Mouse (Mus musculus): Measurements from ENCODE around the gene Mak. TPM values are rescaled to one million over a fixed set of nuclear protein-coding genes. Genes with fewer than 3 reads are reported as not detected.
A peak's percentile ranks its signal among the peaks of the same experiment; 100 is the strongest.

The Mak gene
- total RNA-seq (2012; rRNA removed): 0.54 and 0.79 TPM in 2 replicates

DNA sequence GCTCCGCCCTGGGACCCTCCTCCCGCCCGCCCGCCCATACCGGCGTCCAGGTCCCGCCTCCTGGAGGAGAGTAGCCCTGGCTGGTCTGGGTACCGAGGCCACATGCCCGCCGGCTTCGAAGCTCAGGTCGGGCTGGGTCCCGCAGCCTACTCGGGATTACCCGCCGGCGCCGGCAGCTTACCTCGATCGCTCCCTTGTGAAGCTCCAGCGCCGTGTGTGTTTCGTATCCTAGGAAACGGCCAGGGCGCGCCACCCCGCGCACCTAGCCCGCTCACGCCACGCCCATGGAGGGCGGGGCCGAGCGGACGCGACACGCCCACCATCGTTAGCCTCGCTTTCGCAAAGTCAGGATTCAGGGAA lies at the start of gene Mak:
TSS of gene Mak (minus strand) at position 286 of the 360 bp plus-strand sequence.
- Histone ChIP-seq H3K4me3 (ENCODE audit: insufficient read depth in 1 of 2, low read depth in 1 of 2, low read length in 2 of 2, poor library complexity in 1 of 2, severe bottlenecking in 1 of 2) (peak within 1 kb of the TSS; percentile 64 to 74), H3K9me3 (ENCODE audit: control insufficient read depth, insufficient read depth, low read depth, low read length) (no peaks in the 10 kb centered on the region), H3K4me1 (ENCODE audit: control insufficient read depth in 2 of 2, insufficient read depth in 2 of 2, low read length in 2 of 2, poor library complexity in 1 of 2) (0 out of 4 replicates have a peak, but pooled peaks cover 0 to 5% of the 10 kb centered on the region in 2 experiments), H3K9ac (ENCODE audit: insufficient read depth, low read depth, low read length, poor library complexity, severe bottlenecking) (peak within 1 kb of the TSS; percentile 75), H3K36me3 (ENCODE audit: control insufficient read depth, insufficient read depth, low read length, poor library complexity, severe bottlenecking) (no peaks in the 10 kb centered on the region), H3K27ac (ENCODE audit: insufficient read depth, low read depth, low read length, poor library complexity, severe bottlenecking) (no peak within 1 kb of the TSS)
- DNase-seq (ENCODE audit: low read depth, low spot score): peak; percentile 76
- in situ Hi-C loops (cut with MboI; ENCODE audit: low sequenced_read_pairs in 2 of 2, unreplicated experiment in 2 of 2): loop anchor here in 1 of 2 experiments (25.0 kb wide), 1 partner anchor 158 kb away; the partner anchor contains the start of gene Smim13
- TF ChIP-seq MAFK (IDR thresholded peaks at IDR 0.05; ENCODE audit: insufficient read depth, low read depth, low read length): no peak
- TF ChIP-seq ZNF384 (IDR thresholded peaks at IDR 0.05; ENCODE audit: low read depth, low read length): no peak
- TF ChIP-seq ZC3H11A (IDR thresholded peaks at IDR 0.05; ENCODE audit: borderline replicate concordance, low read depth, low read length): no peak
- TF ChIP-seq CHD2 (IDR thresholded peaks at IDR 0.05; ENCODE audit: low read depth, low read length): no peak
- TF ChIP-seq HCFC1 (IDR thresholded peaks at IDR 0.05; ENCODE audit: borderline replicate concordance, insufficient read depth, low read length): no peak

DNA sequence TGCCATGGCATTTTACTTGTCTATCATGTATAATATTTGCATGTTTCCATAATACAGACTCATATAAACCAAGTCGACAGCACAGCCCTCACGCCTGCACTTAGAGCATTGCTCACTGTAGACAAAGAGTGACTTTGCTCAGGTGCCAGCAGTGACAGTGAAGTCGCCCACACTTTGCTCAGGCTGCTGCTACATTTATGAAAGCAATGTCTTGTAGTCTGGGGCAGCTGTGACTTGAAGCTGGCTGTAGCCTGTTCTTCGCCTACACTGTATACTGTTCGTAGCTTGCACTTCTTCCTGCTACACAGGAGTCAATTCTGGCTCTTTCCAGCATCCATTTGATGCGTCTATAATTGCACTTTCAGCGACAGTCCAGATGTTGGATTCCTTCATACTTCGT lies 49.6 kb upstream of the Mak start:
- Histone ChIP-seq H3K9me3 (ENCODE audit: control insufficient read depth, insufficient read depth, low read depth, low read length) (no peaks in the 10 kb centered on the region), H3K36me3 (ENCODE audit: control insufficient read depth, insufficient read depth, low read length, poor library complexity, severe bottlenecking) (no peaks in the 10 kb centered on the region), H3K4me3 (ENCODE audit: insufficient read depth in 1 of 2, low read depth in 1 of 2, low read length in 2 of 2, poor library complexity in 1 of 2, severe bottlenecking in 1 of 2) (no peak overlapping the region), H3K27ac (ENCODE audit: insufficient read depth, low read depth, low read length, poor library complexity, severe bottlenecking) (no peak overlapping the region), H3K9ac (ENCODE audit: insufficient read depth, low read depth, low read length, poor library complexity, severe bottlenecking) (no peak overlapping the region), H3K4me1 (ENCODE audit: control insufficient read depth in 2 of 2, insufficient read depth in 2 of 2, low read length in 2 of 2, poor library complexity in 1 of 2) (0 out of 4 replicates have a peak, but pooled peaks cover 0 to 2% of the 10 kb centered on the region in 2 experiments)
- no peak for DNase-seq (ENCODE audit: low read depth, low spot score)
- in situ Hi-C loops (cut with MboI; ENCODE audit: low sequenced_read_pairs in 2 of 2, unreplicated experiment in 2 of 2): no loop called here
- TF ChIP-seq ZC3H11A (IDR thresholded peaks at IDR 0.05; ENCODE audit: borderline replicate concordance, low read depth, low read length) (no peak), ZNF384 (IDR thresholded peaks at IDR 0.05; ENCODE audit: low read depth, low read length) (no peak), HCFC1 (IDR thresholded peaks at IDR 0.05; ENCODE audit: borderline replicate concordance, insufficient read depth, low read length) (no peak), MAFK (IDR thresholded peaks at IDR 0.05; ENCODE audit: insufficient read depth, low read depth, low read length) (no peak), CHD2 (IDR thresholded peaks at IDR 0.05; ENCODE audit: low read depth, low read length) (no peak)

- H3K9ac ChIP-seq (ENCODE audit: insufficient read depth, low read depth, low read length, poor library complexity, severe bottlenecking): no peak overlapping the region
- H3K4me3 ChIP-seq (ENCODE audit: insufficient read depth in 1 of 2, low read depth in 1 of 2, low read length in 2 of 2, poor library complexity in 1 of 2, severe bottlenecking in 1 of 2): no peak overlapping the region
- no peaks in the 10 kb centered on the region for H3K36me3 ChIP-seq (ENCODE audit: control insufficient read depth, insufficient read depth, low read length, poor library complexity, severe bottlenecking)
- DNase-seq (ENCODE audit: low read depth, low spot score): no peak
- no peak overlapping the region for H3K27ac ChIP-seq (ENCODE audit: insufficient read depth, low read depth, low read length, poor library complexity, severe bottlenecking)
- H3K9me3 ChIP-seq (ENCODE audit: control insufficient read depth, insufficient read depth, low read depth, low read length): no peaks in the 10 kb centered on the region
- H3K4me1 ChIP-seq (ENCODE audit: control insufficient read depth in 2 of 2, insufficient read depth in 2 of 2, low read length in 2 of 2, poor library complexity in 1 of 2): 0 out of 4 replicates have a peak, but pooled peaks cover 0 to 2% of the 10 kb centered on the region in 2 experiments
- in situ Hi-C loops (cut with MboI; ENCODE audit: low sequenced_read_pairs in 2 of 2, unreplicated experiment in 2 of 2): no loop called here
- TF ChIP-seq MAFK (IDR thresholded peaks at IDR 0.05; ENCODE audit: insufficient read depth, low read depth, low read length) (no peak), HCFC1 (IDR thresholded peaks at IDR 0.05; ENCODE audit: borderline replicate concordance, insufficient read depth, low read length) (no peak), CHD2 (IDR thresholded peaks at IDR 0.05; ENCODE audit: low read depth, low read length) (no peak), ZNF384 (IDR thresholded peaks at IDR 0.05; ENCODE audit: low read depth, low read length) (no peak), ZC3H11A (IDR thresholded peaks at IDR 0.05; ENCODE audit: borderline replicate concordance, low read depth, low read length) (no peak)
These were observed 48.8 kb upstream of the Mak start for GRCm38 (mm10) chr13:41128326-41128725.

GRCm38 (mm10) chr13:41123666-41124225 lies 44.2 kb upstream of the Mak start:
- H3K27ac ChIP-seq (ENCODE audit: insufficient read depth, low read depth, low read length, poor library complexity, severe bottlenecking): no peak overlapping the region
- no peaks in the 10 kb centered on the region for H3K9me3 ChIP-seq (ENCODE audit: control insufficient read depth, insufficient read depth, low read depth, low read length)
- H3K9ac ChIP-seq (ENCODE audit: insufficient read depth, low read depth, low read length, poor library complexity, severe bottlenecking): no peak overlapping the region
- no peak for TF ChIP-seq ZC3H11A (IDR thresholded peaks at IDR 0.05; ENCODE audit: borderline replicate concordance, low read depth, low read length)
- TF ChIP-seq MAFK (IDR thresholded peaks at IDR 0.05; ENCODE audit: insufficient read depth, low read depth, low read length): no peak
- no peak for TF ChIP-seq ZNF384 (IDR thresholded peaks at IDR 0.05; ENCODE audit: low read depth, low read length)
- no peak for TF ChIP-seq HCFC1 (IDR thresholded peaks at IDR 0.05; ENCODE audit: borderline replicate concordance, insufficient read depth, low read length)
- no peak for TF ChIP-seq CHD2 (IDR thresholded peaks at IDR 0.05; ENCODE audit: low read depth, low read length)
- in situ Hi-C loops (cut with MboI; ENCODE audit: low sequenced_read_pairs in 2 of 2, unreplicated experiment in 2 of 2): no loop called here
- H3K4me3 ChIP-seq (ENCODE audit: insufficient read depth in 1 of 2, low read depth in 1 of 2, low read length in 2 of 2, poor library complexity in 1 of 2, severe bottlenecking in 1 of 2): no peak overlapping the region
- H3K36me3 ChIP-seq (ENCODE audit: control insufficient read depth, insufficient read depth, low read length, poor library complexity, severe bottlenecking): no peaks in the 10 kb centered on the region
- no peaks in the 10 kb centered on the region for H3K4me1 ChIP-seq (ENCODE audit: control insufficient read depth in 2 of 2, insufficient read depth in 2 of 2, low read length in 2 of 2, poor library complexity in 1 of 2)
- no peak for DNase-seq (ENCODE audit: low read depth, low spot score)

All from ES-E14 (cell line).